Mouse (Mus musculus) macrophage (primary cell): ENCODE data around the gene Cfap100. TPM values are rescaled to one million over a fixed set of nuclear protein-coding genes. Genes with fewer than 3 reads are reported as not detected.

Source experiments
- H3K27ac ChIP-seq: fragments of 350-480 bp; formaldehyde crosslinking; 2 replicates; pipeline ENCODE4 v1.9.0; 2021
- H3K36me3 ChIP-seq: fragments of 350-480 bp; formaldehyde crosslinking; 2 replicates; pipeline ENCODE4 v1.9.0; 2021; ENCODE audit errors: inconsistent target
- H3K4me3 ChIP-seq: fragments of 350-480 bp; formaldehyde crosslinking; 2 replicates; pipeline ENCODE4 v1.9.0; 2021; ENCODE audit errors: inconsistent target
- H3K79me2 ChIP-seq: fragments of 350-480 bp; formaldehyde crosslinking; 2 replicates; pipeline ENCODE4 v1.9.0; 2021; ENCODE audit errors: inconsistent target
- WGBS: methylation state at CpG from one replicate; pipeline ENCODE4 v1.1.7; 2026; ENCODE audit warnings: inconsistent platforms; ENCODE audit not compliant: missing documents; 5-methylcytosine and 5-hydroxymethylcytosine counted together
- polyA plus RNA-seq: library from polyadenylated mRNA; stranded (reverse); fragments of 250-400 nt; gene quantifications from 3 replicates; pipeline ENCODE4 v1.2.4, GENCODE M21; 2018; ENCODE audit warnings: inconsistent platforms

Gene Cfap100
- polyA plus RNA-seq, 1 experiment from 2014 or later, result not detected

DNA sequence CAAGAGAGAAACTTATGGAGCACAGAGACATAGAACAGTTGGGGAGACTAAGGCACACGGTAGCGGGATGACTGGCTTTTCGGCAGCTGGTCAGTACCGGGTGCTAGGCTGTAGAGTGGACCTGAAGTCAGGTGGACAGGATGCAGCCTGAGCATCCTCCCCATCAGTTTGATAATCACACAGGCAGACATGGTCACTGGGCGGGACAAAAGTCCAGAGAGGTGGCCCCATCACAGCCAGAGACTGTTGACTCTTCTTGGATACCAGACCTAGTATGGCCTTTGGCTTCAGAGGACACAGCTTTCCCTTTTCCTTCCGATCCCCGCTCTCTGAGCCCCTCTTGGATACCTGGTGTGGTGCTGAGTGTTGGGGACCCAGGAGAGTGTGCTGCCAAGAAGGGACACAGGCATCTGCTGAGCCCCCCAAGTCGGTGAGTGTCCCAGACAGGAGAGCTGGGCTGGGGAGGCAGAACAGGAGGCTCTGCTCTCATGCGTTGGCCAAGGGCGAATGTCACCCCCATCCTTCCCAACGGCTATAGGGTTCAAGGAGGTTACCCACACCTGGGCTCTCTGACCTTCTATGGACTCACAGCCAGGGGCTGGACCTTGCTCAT is 36.5 kb upstream of the Cfap100 start:
- no peak overlapping the region for H3K4me3 ChIP-seq
- no peaks in the 10 kb centered on the region for H3K36me3 ChIP-seq
- no peak overlapping the region for H3K27ac ChIP-seq
- WGBS, result 89% methylated on average over 11 of the region's 11 CpGs
- H3K79me2 ChIP-seq, result no peaks in the 10 kb centered on the region

DNA sequence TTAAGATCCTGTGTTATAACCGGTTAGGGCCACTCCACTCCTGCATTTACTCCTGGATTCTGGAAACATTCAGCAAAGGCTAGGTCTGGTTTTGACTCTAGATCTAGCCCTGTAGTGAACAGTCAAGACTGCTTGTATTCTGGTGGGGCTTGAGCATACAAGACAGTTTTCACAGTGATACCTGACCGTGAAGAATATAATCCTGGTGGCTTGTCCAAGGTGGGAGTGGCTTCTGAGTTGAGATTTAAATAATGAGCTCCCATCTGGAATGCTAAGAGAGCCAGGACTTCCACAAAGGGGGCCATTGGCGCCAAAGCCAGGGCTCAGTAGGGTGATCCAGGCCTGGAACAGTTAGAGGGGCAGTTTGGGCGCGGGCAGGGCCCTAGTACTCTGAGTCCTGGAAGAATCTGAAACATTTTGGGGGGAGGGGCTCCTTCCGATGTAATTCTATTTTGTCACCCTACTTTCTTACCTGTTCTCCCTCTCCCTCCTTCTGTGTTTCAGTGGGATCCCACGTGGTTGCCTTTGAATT is 35.4 kb upstream of the Cfap100 start:
- Histone ChIP-seq H3K36me3 (no peaks in the 10 kb centered on the region), H3K4me3 (no peak overlapping the region), H3K79me2 (no peaks in the 10 kb centered on the region), H3K27ac (no peak overlapping the region)
- WGBS, result 73% methylated on average over 7 of the region's 7 CpGs

DNA sequence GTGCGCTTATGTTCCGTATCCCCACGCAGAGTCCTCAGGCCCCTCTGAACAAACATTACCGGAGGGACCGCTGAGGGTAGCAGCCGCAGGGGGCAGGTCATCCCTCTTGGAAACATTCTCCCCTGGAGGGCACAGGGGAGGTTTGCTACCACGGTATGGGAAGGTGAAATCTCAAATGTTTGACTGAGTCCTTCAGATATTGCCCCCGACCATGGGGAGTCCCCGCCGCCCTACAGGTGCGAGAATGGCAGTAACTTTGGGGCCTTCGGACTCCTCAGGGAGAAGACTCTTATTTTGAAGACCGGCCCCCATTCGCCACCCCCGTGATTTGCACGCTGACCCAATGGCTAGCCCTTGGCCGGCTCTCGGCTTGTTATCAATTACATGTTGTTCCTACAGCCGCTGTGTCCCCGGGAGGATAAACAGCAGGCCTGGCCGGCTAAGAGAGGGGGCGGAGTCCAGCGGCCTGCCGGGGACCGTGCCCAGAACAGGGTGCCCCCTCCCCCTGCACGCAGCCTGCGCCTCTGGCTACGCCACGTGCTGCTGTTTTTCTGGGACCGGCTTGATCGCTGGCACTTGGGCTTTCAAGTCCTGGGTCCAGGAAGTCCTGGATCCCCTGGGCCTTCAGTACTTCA is 34.7 kb upstream of the Cfap100 start:
- H3K79me2 ChIP-seq, result no peaks in the 10 kb centered on the region
- no peak overlapping the region for H3K4me3 ChIP-seq
- no peaks in the 10 kb centered on the region for H3K36me3 ChIP-seq
- WGBS, result 6% methylated on average over 31 of the region's 31 CpGs
- H3K27ac ChIP-seq, result no peak overlapping the region

DNA sequence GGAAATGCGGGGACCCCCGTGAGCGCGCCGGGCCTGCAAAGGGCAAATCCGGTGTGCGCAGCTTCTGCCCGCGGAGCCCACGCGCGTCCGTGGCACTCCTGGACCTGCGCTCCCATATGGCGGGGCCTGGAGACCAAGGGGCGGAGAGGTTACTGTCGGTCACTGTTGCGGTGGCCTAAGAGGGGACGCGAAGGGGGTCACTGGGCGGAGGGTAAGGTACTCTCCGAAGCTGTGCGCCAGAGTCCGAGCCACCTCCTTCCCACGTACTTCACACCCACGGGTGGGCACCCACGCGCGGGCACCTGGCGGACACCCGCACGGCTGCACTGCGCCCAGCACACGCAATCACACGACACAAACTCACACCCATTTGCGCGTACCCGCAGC is 34.2 kb upstream of the Cfap100 start:
- 2% methylated on average over 38 of the region's 38 CpGs for WGBS
- H3K4me3 ChIP-seq, result no peak overlapping the region
- H3K27ac ChIP-seq, result no peak overlapping the region

DNA sequence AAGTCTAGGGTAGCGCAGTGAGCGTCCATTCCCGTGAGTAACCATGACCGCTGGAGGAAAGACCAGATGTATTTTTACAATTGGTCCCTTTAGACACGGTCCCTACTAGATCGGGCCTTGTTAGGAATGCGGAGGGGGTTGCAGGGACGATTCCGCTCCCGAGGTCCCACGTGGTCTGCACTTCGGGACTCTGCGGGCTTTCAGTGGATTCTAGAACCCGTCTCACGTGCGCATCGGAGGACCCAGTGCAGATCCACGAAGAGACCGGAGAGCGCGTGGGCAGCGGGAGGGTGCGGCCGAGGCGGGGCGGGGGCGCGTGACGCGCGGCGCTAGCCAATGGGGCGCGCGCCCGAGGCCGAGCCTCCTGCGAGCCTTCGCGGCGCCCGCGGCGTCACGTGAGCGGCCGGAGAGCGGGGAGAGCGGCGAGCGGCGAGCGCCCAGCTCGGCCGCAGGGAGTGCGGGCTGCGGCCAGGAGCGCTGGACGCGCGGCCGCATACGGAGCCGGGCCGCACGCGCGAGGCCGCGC is 33.6 kb upstream of the Cfap100 start, which contains the start of gene Klf15:
TSS of gene Klf15 (plus strand) at position 396 of the 526 bp plus-strand sequence.
- 2% methylated on average over 46 of the region's 70 CpGs for WGBS
- H3K27ac ChIP-seq, result no peak within 1 kb of the TSS
- no peaks in the 10 kb centered on the region for H3K79me2 ChIP-seq
- no peak within 1 kb of the TSS for H3K4me3 ChIP-seq
- no peaks in the 10 kb centered on the region for H3K36me3 ChIP-seq

More for the DNA sequence above, 34.2 kb upstream of the Cfap100 start:
- no peaks in the 10 kb centered on the region for H3K36me3 ChIP-seq
- H3K79me2 ChIP-seq, result no peaks in the 10 kb centered on the region

DNA sequence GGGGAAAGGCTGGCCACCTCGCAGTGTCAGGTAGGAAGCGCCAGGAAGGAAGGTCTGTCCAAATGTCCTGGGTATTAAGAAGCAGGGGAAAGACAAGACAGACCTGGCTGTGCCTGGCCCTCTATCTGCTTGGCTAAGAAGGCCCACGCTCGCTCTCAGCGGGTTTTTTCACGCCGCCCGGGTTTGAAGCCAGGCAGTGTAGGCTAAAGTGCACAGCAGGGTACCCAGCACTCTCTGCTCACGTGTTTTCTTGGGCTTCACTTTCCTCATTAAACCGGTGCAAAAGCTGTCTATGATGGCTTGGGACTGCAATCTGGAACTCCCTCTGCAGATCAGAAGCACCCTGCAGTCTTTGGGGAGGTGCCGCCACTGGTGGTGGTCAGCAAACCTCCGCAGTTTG is 33.2 kb upstream of the Cfap100 start:
- WGBS, result 52% methylated on average over 12 of the region's 12 CpGs
- H3K4me3 ChIP-seq, result no peak overlapping the region
- no peak overlapping the region for H3K27ac ChIP-seq
- no peaks in the 10 kb centered on the region for H3K79me2 ChIP-seq
- H3K36me3 ChIP-seq, result no peaks in the 10 kb centered on the region

DNA sequence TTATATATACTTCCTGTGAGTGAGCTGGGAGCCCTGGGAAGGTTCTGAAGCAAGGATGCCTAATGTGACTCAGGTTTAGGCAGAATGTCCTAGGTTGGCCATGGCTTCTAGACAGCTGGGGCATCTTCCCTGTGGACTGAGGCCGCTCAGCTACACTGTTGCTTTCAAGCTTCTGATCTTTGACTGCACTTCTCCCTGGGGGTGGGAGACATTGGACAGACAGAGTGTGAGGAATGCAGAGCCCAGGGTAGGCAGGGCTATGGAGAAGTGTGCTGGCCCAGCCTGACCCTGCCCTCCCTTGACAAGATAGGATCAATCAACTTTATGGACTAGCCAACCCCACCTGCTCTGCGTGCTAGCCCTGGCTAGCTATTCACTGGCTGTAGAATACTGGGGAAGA is 32.6 kb upstream of the Cfap100 start:
- Histone ChIP-seq H3K27ac (no peak overlapping the region), H3K36me3 (no peaks in the 10 kb centered on the region), H3K79me2 (no peaks in the 10 kb centered on the region), H3K4me3 (no peak overlapping the region)
- 66% methylated on average over 2 of the region's 2 CpGs for WGBS

DNA sequence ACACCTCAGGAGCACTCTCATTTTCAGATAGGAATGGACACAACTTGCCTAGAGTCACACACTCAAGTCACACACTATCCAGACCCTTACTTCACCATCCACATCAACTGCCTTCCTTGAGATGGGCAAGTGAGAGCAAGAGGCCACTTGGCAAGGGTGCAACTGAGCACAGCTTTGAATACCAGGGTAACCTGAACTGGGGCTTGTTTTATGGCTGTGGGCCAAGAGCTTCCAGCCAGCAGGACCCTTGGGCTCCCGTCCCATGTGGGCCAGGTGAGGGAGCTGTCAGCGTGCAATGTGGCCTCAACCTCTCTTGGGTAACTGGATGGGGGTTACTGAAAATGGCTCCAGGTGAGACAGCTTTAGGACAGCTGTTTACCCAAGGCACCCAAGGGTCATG is 28.8 kb upstream of the Cfap100 start:
- H3K27ac ChIP-seq, result no peak overlapping the region
- WGBS, result 96% methylated on average over 2 of the region's 2 CpGs
- H3K36me3 ChIP-seq, result no peaks in the 10 kb centered on the region
- H3K4me3 ChIP-seq, result no peak overlapping the region
- no peaks in the 10 kb centered on the region for H3K79me2 ChIP-seq

DNA sequence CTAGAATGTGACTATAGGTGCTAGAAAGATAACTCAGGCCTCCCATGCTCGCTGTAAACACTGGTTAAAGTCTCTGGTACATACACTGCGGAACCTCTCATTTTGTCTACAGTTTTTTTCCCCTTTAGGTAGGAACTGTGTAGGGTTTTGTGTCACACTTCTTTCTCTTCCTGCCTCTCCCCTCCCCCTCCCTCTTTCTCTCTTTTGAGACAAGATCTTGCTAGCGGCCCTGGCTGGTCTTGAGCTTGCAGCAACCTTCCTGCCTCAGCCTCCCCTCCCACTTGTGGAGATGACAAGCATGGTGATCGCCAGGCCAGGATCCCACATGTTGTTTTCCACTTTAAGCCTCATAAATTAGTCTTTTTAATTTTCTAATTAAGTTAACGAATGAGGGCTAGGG is 25.2 kb upstream of the Cfap100 start:
- H3K36me3 ChIP-seq, result no peaks in the 10 kb centered on the region
- H3K4me3 ChIP-seq, result no peak overlapping the region
- WGBS, result 84% methylated on average over 5 of the region's 5 CpGs
- H3K27ac ChIP-seq, result no peak overlapping the region
- H3K79me2 ChIP-seq, result no peaks in the 10 kb centered on the region

DNA sequence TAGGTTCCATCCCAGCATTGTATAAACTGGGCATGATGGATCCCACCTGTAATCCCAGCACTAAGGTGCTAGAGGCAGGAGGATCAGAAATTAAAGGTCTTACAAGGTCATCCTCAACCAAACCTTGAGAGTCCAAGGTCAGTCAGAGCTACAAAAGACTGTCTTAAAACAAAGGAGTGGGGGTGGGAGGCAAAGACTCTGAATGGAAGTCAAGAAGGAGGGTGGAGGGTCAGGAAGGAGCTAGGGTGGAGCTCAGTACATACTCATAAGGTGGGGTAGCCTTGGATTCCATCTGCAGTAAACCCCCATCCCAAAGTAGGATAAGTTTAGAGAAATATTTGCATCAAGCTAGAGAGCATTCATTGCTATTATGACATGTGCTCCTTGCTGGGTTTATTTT is 24.0 kb upstream of the Cfap100 start:
- Histone ChIP-seq H3K4me3 (no peak overlapping the region), H3K79me2 (no peaks in the 10 kb centered on the region), H3K27ac (no peak overlapping the region), H3K36me3 (no peaks in the 10 kb centered on the region)

DNA sequence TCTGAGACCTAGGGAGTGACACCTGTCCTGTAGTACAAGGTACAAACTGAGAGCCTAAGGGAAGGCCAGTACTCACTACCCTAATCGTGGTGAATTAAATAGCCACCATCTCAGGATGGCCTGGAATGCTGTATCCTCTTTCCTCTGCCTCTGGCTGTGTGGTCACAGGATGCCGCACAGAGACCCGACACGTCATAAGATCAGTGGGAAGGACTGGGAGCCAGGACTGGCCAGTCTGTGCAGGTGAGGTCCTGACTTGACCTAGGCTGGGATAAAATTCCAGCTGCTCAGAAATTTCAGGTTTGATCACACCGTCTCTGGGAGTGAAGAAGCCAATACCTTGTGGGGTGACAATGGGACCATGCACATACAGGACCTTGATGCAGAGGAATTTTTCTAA is 22.9 kb upstream of the Cfap100 start:
- H3K36me3 ChIP-seq, result no peaks in the 10 kb centered on the region
- no peak overlapping the region for H3K4me3 ChIP-seq
- no peak overlapping the region for H3K27ac ChIP-seq
- WGBS, result 84% methylated on average over 5 of the region's 5 CpGs
- no peaks in the 10 kb centered on the region for H3K79me2 ChIP-seq

DNA sequence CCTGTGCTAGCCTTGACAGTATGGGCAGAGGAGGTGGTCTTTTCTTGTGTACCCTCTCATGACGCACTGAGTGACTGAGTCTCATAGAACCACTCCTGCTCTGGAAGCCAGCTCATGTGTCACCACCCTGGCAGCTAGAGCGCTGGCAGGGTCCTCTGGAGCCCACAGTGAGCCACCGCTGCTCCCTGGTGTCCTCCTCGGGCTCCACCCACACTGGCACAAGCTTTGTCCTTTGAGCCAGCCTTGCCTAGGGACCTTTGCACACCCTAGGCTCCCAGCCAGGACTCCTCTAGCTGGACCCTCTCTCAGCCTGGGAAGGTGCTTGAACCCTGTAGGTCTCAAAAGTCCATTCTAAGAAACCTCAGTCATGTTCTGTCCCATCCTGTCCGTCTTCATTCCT is 22.1 kb upstream of the Cfap100 start:
- H3K4me3 ChIP-seq, result no peak overlapping the region
- WGBS, result 80% methylated on average over 5 of the region's 5 CpGs

DNA sequence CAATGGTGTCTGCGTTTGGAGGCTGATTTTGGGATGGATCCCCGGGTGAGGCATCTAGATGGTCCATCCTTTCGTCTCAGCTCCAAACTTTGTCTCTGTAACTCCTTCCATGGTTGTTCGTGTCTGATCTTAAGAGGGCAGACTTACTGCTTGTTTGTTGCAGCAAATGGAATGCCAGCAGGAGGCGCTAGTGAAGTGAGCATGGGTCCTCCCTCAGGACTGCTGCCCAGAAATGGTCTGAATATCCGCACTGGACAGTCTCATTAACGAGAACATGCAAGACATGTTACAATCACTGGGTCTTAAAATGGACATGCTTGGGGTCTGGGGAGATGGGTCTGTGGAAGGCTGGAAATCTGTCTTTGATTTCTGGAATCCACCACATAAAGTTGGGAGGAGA is 21.6 kb upstream of the Cfap100 start:
- Histone ChIP-seq H3K36me3 (no peaks in the 10 kb centered on the region), H3K27ac (no peak overlapping the region), H3K4me3 (no peak overlapping the region), H3K79me2 (no peaks in the 10 kb centered on the region)
- 29% methylated on average over 7 of the region's 7 CpGs for WGBS

More for the DNA sequence above, 22.1 kb upstream of the Cfap100 start:
- no peaks in the 10 kb centered on the region for H3K36me3 ChIP-seq
- H3K79me2 ChIP-seq, result no peaks in the 10 kb centered on the region
- H3K27ac ChIP-seq, result no peak overlapping the region

DNA sequence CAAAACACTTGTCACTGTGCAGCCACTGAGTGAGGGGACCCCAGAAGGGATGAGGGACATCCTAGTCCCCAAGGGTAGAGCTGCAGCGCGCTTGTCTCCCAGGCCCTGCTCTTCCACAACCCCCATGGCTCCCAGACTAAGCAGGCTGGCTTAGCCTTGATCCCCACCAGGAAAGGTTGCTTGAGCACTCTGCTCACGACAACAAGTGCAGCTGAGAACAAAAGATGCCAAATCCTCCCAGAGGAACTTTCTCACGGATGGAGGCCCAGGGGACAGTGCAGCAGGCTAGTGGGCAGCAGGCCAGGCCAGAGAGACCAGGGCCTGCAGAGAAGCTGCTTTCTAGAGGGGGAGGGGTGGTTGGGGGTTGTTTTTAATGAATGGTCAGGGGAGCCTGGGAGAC is 18.3 kb upstream of the Cfap100 start:
- 84% methylated on average over 4 of the region's 4 CpGs for WGBS
- H3K27ac ChIP-seq, result no peak overlapping the region
- H3K36me3 ChIP-seq, result no peaks in the 10 kb centered on the region
- H3K79me2 ChIP-seq, result no peaks in the 10 kb centered on the region
- no peak overlapping the region for H3K4me3 ChIP-seq

DNA sequence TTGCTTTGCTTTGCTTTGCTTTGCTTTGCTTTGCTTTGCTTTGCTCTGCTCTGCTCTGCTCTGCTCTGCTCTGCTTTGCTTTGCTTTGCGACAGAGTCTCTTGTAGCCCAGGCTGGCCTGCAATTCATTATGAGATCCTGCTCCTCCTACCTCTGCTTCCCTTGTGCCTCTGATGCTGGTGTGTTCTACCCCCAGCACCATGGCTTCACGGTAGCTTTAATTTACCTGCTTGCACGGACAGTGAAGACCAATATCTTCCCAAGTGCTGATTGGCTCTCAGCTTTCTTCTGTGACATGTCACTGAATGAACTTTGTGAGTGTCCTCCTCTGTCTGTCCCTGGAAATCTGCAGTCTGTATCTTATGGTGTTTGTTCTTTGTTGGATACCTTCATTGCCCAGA is 8.4 kb upstream of the Cfap100 start:
- H3K36me3 ChIP-seq, result no peaks in the 10 kb centered on the region
- H3K27ac ChIP-seq, result no peak overlapping the region
- 96% methylated on average over 3 of the region's 3 CpGs for WGBS
- no peaks in the 10 kb centered on the region for H3K79me2 ChIP-seq
- no peak overlapping the region for H3K4me3 ChIP-seq
